8 mouse cellular contexts compared by ENCODE assay signal in the genomic region with DNA sequence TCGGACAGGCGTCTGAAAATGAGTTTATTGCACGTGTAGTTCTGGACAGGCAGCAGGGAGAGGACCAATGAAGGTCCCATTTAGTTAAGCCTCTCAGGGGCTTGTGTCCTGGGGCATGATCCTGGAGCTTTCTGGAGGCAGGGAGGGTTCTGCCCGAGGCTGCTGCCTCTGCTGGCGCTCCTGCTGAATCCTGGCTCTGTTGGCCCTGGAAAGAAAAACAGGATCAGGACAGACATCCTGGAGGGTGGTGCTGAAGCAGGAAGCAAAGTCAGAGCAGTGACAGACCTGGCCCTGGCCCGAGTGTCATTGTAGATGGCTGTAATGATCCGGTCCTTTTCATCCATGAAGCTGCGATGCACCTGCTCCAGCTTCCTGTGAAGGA. TPM values are rescaled to one million over a fixed set of nuclear protein-coding genes. Genes with fewer than 3 reads are reported as not detected.
DNase-seq lines count a peak whose midpoint lies in the region; ATAC-seq lines count a peak whose summit lies in the region.

No protein-coding gene starts in this region.

- no peaks in the 10 kb centered on the region for H3K27me3 ChIP-seq in lung, embryonic 15.5 days
- H3K27me3 ChIP-seq in embryonic facial prominence, embryonic 12.5 days, result no peaks in the 10 kb centered on the region
- no peaks in the 10 kb centered on the region for H3K27me3 ChIP-seq in intestine, embryonic 16.5 days (replicated peaks; ENCODE audit: control insufficient read depth, insufficient read depth, low read length)
- H3K27me3 ChIP-seq in neural tube, embryonic 14.5 days (ENCODE audit: control insufficient read depth, insufficient read depth, low read length), result no peaks in the 10 kb centered on the region

- H3K27ac ChIP-seq in lung, embryonic 15.5 days, result peak overlapping the region; percentile 92
- peak overlapping the region; percentile 91 for H3K27ac ChIP-seq in embryonic facial prominence, embryonic 12.5 days
- peak overlapping the region; percentile 91 for H3K27ac ChIP-seq in intestine, embryonic 16.5 days (ENCODE audit: low read length)
- H3K27ac ChIP-seq in neural tube, embryonic 14.5 days (ENCODE audit: low read depth, low read length), result peak overlapping the region; percentile 73; the same call in 1 of the 2 replicates

- peak overlapping the region; percentile 95 for H3K9ac ChIP-seq in lung, embryonic 15.5 days
- peak overlapping the region; percentile 88 for H3K9ac ChIP-seq in embryonic facial prominence, embryonic 12.5 days
- H3K9ac ChIP-seq in intestine, embryonic 16.5 days (ENCODE audit: low read depth, low read length), result peak overlapping the region; percentile 95
- peak overlapping the region; percentile 89 for H3K9ac ChIP-seq in neural tube, embryonic 14.5 days (replicated peaks; ENCODE audit: low read depth, low read length)

- no peak for ATAC-seq in lung, embryonic 15.5 days (ENCODE audit: borderline replicate concordance, extremely low read depth, low FRiP score, low TSS enrichment)
- no peak for ATAC-seq in embryonic facial prominence, embryonic 12.5 days (ENCODE audit: insufficient number of reproducible peaks, insufficient read depth, low FRiP score, low TSS enrichment)
- 0 out of 2 replicates have a peak, but pooled peaks have one; percentile 1 for ATAC-seq in intestine, embryonic 16.5 days
- ATAC-seq in neural tube, embryonic 14.5 days (ENCODE audit: low read depth), result no peak

- peaks cover 19% of the 10 kb centered on the region for H3K36me3 ChIP-seq in lung, embryonic 15.5 days
- peaks cover 23% of the 10 kb centered on the region for H3K36me3 ChIP-seq in embryonic facial prominence, embryonic 12.5 days
- H3K36me3 ChIP-seq in intestine, embryonic 16.5 days (ENCODE audit: control insufficient read depth, insufficient read depth, low read length), result peaks cover under 1% of the 10 kb centered on the region; the same call in 1 of the 2 replicates
- H3K36me3 ChIP-seq in neural tube, embryonic 14.5 days (ENCODE audit: control insufficient read depth, insufficient read depth, low read length), result no peaks in the 10 kb centered on the region

- H3K9me3 ChIP-seq in lung, embryonic 15.5 days, result no peaks in the 10 kb centered on the region
- no peaks in the 10 kb centered on the region for H3K9me3 ChIP-seq in embryonic facial prominence, embryonic 12.5 days
- H3K9me3 ChIP-seq in intestine, embryonic 16.5 days (ENCODE audit: control insufficient read depth, low read length), result no peaks in the 10 kb centered on the region
- H3K9me3 ChIP-seq in neural tube, embryonic 14.5 days (ENCODE audit: control insufficient read depth, low read length), result no peaks in the 10 kb centered on the region

- peaks cover 27% of the 10 kb centered on the region for H3K4me1 ChIP-seq in lung, embryonic 15.5 days
- H3K4me1 ChIP-seq in embryonic facial prominence, embryonic 12.5 days, result peaks cover 23% of the 10 kb centered on the region
- H3K4me1 ChIP-seq in intestine, embryonic 16.5 days (ENCODE audit: control insufficient read depth, insufficient read depth, low read length), result peaks cover 22% of the 10 kb centered on the region
- H3K4me1 ChIP-seq in neural tube, embryonic 14.5 days (ENCODE audit: control insufficient read depth, insufficient read depth, low read length), result peaks cover 8% of the 10 kb centered on the region

- WGBS in lung, embryonic 15.5 days, result 4% methylated on average over 8 of the region's 8 CpGs
- WGBS in embryonic facial prominence, embryonic 12.5 days, result under 1% methylated on average over 8 of the region's 8 CpGs
- WGBS in intestine, embryonic 16.5 days, result 5% methylated on average over 8 of the region's 8 CpGs
- 5% methylated on average over 8 of the region's 8 CpGs for WGBS in neural tube, embryonic 14.5 days

- H3K4me3 ChIP-seq in lung, embryonic 15.5 days, result peak overlapping the region; percentile 93
- peak overlapping the region; percentile 91 for H3K4me3 ChIP-seq in embryonic facial prominence, embryonic 12.5 days
- H3K4me3 ChIP-seq in intestine, embryonic 16.5 days (ENCODE audit: low read length), result peak overlapping the region; percentile 87
- peak overlapping the region; percentile 70 for H3K4me3 ChIP-seq in neural tube, embryonic 14.5 days (ENCODE audit: low read depth, low read length)

- peak overlapping the region; percentile 89 for H3K4me2 ChIP-seq in lung, embryonic 15.5 days
- peak overlapping the region; percentile 86 for H3K4me2 ChIP-seq in embryonic facial prominence, embryonic 12.5 days (replicated peaks)
- H3K4me2 ChIP-seq in intestine, embryonic 16.5 days (ENCODE audit: low read depth, low read length), result peak overlapping the region; percentile 76
- H3K4me2 ChIP-seq in neural tube, embryonic 14.5 days (ENCODE audit: low read depth, low read length), result peak overlapping the region; percentile 69

- DNase-seq in lung, postnatal 36 days, result no peak
- no peak for DNase-seq in ovary, postnatal 14 days (ENCODE audit: low spot score)
- no peak for DNase-seq in c-Kit-positive CD71-positive TER-119-positive erythroid progenitor cells, embryonic 14.5 days (ENCODE audit: low spot score)
- no peak for DNase-seq in layer of hippocampus, adult 11-12 months (ENCODE audit: low spot score)

RNA-seq across cellular contexts. Expression of gene Vegfb, which starts 0.4 kb away (rescaled TPM):
- polyA plus RNA-seq in lung, embryonic 15.5 days (2015; fragmentation: Nextera tagmentation; extraction: Ambion mirVana), result 42.9 and 48.7 TPM in 2 replicates
- polyA plus RNA-seq in embryonic facial prominence, embryonic 12.5 days (2016; fragmentation: Nextera tagmentation; extraction: Ambion mirVana), result 53.3 and 57.5 TPM in 2 replicates
- polyA plus RNA-seq in intestine, embryonic 16.5 days (2015; fragmentation: Nextera tagmentation; extraction: Ambion mirVana), result 18.3 and 21.5 TPM in 2 replicates
- 52.0 and 60.9 TPM in 2 replicates for polyA plus RNA-seq in neural tube, embryonic 14.5 days (2014; fragmentation: Nextera tagmentation; extraction: Ambion mirVana)

RNA-seq across cellular contexts. Expression of gene Dnajc4, which starts 4.5 kb away (rescaled TPM):
- polyA plus RNA-seq in lung, embryonic 15.5 days (2015; fragmentation: Nextera tagmentation; extraction: Ambion mirVana), result 23.5 and 23.9 TPM in 2 replicates
- polyA plus RNA-seq in embryonic facial prominence, embryonic 12.5 days (2016; fragmentation: Nextera tagmentation; extraction: Ambion mirVana), result 22.5 and 23.1 TPM in 2 replicates
- polyA plus RNA-seq in intestine, embryonic 16.5 days (2015; fragmentation: Nextera tagmentation; extraction: Ambion mirVana), result 26.9 and 29.5 TPM in 2 replicates
- polyA plus RNA-seq in neural tube, embryonic 14.5 days (2014; fragmentation: Nextera tagmentation; extraction: Ambion mirVana), result 23.7 and 28.5 TPM in 2 replicates

RNA-seq across cellular contexts. Expression of gene Fkbp2, which starts 7.6 kb away (rescaled TPM):
- polyA plus RNA-seq in lung, embryonic 15.5 days (2015; fragmentation: Nextera tagmentation; extraction: Ambion mirVana), result 121 and 126 TPM in 2 replicates
- polyA plus RNA-seq in embryonic facial prominence, embryonic 12.5 days (2016; fragmentation: Nextera tagmentation; extraction: Ambion mirVana), result 76.2 and 77.9 TPM in 2 replicates
- 176 and 195 TPM in 2 replicates for polyA plus RNA-seq in intestine, embryonic 16.5 days (2015; fragmentation: Nextera tagmentation; extraction: Ambion mirVana)
- polyA plus RNA-seq in neural tube, embryonic 14.5 days (2014; fragmentation: Nextera tagmentation; extraction: Ambion mirVana), result 93.0 and 119 TPM in 2 replicates

RNA-seq across cellular contexts. Expression of gene Nudt22, which starts 8.0 kb away (rescaled TPM):
- 23.6 and 24.0 TPM in 2 replicates for polyA plus RNA-seq in lung, embryonic 15.5 days (2015; fragmentation: Nextera tagmentation; extraction: Ambion mirVana)
- polyA plus RNA-seq in embryonic facial prominence, embryonic 12.5 days (2016; fragmentation: Nextera tagmentation; extraction: Ambion mirVana), result 20.5 and 25.0 TPM in 2 replicates
- polyA plus RNA-seq in intestine, embryonic 16.5 days (2015; fragmentation: Nextera tagmentation; extraction: Ambion mirVana), result 33.0 and 40.2 TPM in 2 replicates
- 22.0 and 22.6 TPM in 2 replicates for polyA plus RNA-seq in neural tube, embryonic 14.5 days (2014; fragmentation: Nextera tagmentation; extraction: Ambion mirVana)

RNA-seq across cellular contexts. Expression of gene Trpt1, which starts 8.0 kb away (rescaled TPM):
- polyA plus RNA-seq in lung, embryonic 15.5 days (2015; fragmentation: Nextera tagmentation; extraction: Ambion mirVana), result 9.7 and 11.2 TPM in 2 replicates
- 10.8 and 11.7 TPM in 2 replicates for polyA plus RNA-seq in embryonic facial prominence, embryonic 12.5 days (2016; fragmentation: Nextera tagmentation; extraction: Ambion mirVana)
- 8.9 and 9.5 TPM in 2 replicates for polyA plus RNA-seq in intestine, embryonic 16.5 days (2015; fragmentation: Nextera tagmentation; extraction: Ambion mirVana)
- polyA plus RNA-seq in neural tube, embryonic 14.5 days (2014; fragmentation: Nextera tagmentation; extraction: Ambion mirVana), result 22.2 and 29.8 TPM in 2 replicates
